Mouse (Mus musculus) cortical plate, adult 2 months (tissue): ENCODE measurements at regions not wholly inside any gene's neighbourhood (a gene's known extent, or its start where the extent isn't known, plus 50 kb on each side); places are given as distances from the start of the nearest gene placed in this dataset.

Experiments used
- CTCF ChIP-seq: fragments of 200-500 bp; IDR thresholded peaks from 2 replicates; pipeline ENCODE4 v1.5.1; 2011; ENCODE audit warnings: mild to moderate bottlenecking, control low read depth, low read length; ENCODE audit not compliant: insufficient read depth; ENCODE audit errors: extremely low read depth
- POLR2A ChIP-seq: fragments of 200-500 bp; IDR thresholded peaks from 2 replicates; pipeline ENCODE4 v1.6.1; 2011; ENCODE audit warnings: mild to moderate bottlenecking, low read length, control low read depth; ENCODE audit not compliant: insufficient read depth; ENCODE audit errors: extremely low read depth

DNA sequence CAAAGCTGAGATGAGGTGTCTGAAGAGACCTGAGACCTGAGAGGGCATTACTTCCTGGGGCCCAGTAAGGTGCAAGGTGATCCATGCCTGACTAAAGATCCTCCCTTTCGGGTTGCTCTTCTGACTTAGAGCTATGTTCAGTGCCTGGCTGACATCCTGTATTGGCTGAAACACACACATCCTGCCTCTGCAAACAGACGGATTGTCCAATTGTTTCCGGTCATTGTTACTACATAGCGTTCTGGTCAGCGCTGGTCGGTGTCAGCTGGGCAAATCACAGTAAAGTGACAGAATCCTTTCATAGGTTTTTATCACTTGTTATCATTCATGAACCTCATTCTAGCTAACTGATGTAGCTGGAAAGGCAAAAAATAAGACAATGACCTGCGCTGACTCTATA is 109.7 kb downstream of the Axin2 start:
- TF ChIP-seq CTCF (no peak), POLR2A (no peak)
